Mouse (Mus musculus): Measurements from ENCODE around the gene Snap47. TPM values are rescaled to one million over a fixed set of nuclear protein-coding genes. Genes with fewer than 3 reads are reported as not detected.
"Not testable (repeated sequence)": the region's sequence is repeated elsewhere in the genome, so short reads cannot be mapped to it uniquely, and the experiment has no call there.

The Snap47 gene
- total RNA-seq, 2 experiments from 2014 or later, result 379 to 395 TPM

GRCm38 (mm10) chr11:59390470-59390869 lies 60.5 kb downstream of the Snap47 start:
- intact Hi-C loops (cut with DNase I), result no loop called here
- no peak for TF ChIP-seq CTCF (IDR thresholded peaks at IDR 0.05)
- Histone ChIP-seq H3K27ac (no peak overlapping the region), H3K4me3 (no peak overlapping the region)
- DNase-seq (ENCODE audit: extremely low spot score in 1 of 2, low spot score in 2 of 2), result no peak

- no peak for DNase-seq (ENCODE audit: extremely low spot score in 1 of 2, low spot score in 2 of 2)
- intact Hi-C loops (cut with DNase I), result no loop called here
- no peak overlapping the region for H3K27ac ChIP-seq
- no peak overlapping the region for H3K4me3 ChIP-seq
- TF ChIP-seq CTCF (IDR thresholded peaks at IDR 0.05), result no peak
These were observed 61.4 kb downstream of the Snap47 start for GRCm38 (mm10) chr11:59389617-59390016.

- TF ChIP-seq CTCF (IDR thresholded peaks at IDR 0.05), result no peak
- Histone ChIP-seq H3K4me3 (no peak overlapping the region), H3K27ac (no peak overlapping the region)
- intact Hi-C loops (cut with DNase I), result no loop called here
- DNase-seq (ENCODE audit: extremely low spot score in 1 of 2, low spot score in 2 of 2), result no peak
These were observed 62.2 kb downstream of the Snap47 start for GRCm38 (mm10) chr11:59388806-59389205.

GRCm38 (mm10) chr11:59387471-59387870 lies 63.5 kb downstream of the Snap47 start:
- TF ChIP-seq CTCF (IDR thresholded peaks at IDR 0.05), result no peak
- H3K4me3 ChIP-seq, result no peak overlapping the region
- no peak for DNase-seq (ENCODE audit: extremely low spot score in 1 of 2, low spot score in 2 of 2)
- no peak overlapping the region for H3K27ac ChIP-seq
- intact Hi-C loops (cut with DNase I), result no loop called here

- Histone ChIP-seq H3K4me3 (no peak overlapping the region), H3K27ac (no peak overlapping the region)
- intact Hi-C loops (cut with DNase I), result no loop called here
- DNase-seq (ENCODE audit: extremely low spot score in 1 of 2, low spot score in 2 of 2), result no peak
- no peak for TF ChIP-seq CTCF (IDR thresholded peaks at IDR 0.05)
These were observed 65.9 kb downstream of the Snap47 start for GRCm38 (mm10) chr11:59385123-59385522.

- DNase-seq (ENCODE audit: extremely low spot score in 1 of 2, low spot score in 2 of 2), result no peak
- intact Hi-C loops (cut with DNase I), result no loop called here
- H3K27ac ChIP-seq, result no peak overlapping the region
- TF ChIP-seq CTCF (IDR thresholded peaks at IDR 0.05), result no peak
- no peak overlapping the region for H3K4me3 ChIP-seq
These were observed 66.5 kb downstream of the Snap47 start for GRCm38 (mm10) chr11:59384441-59384959.

GRCm38 (mm10) chr11:59379547-59379946 lies 71.4 kb downstream of the Snap47 start:
- H3K27ac ChIP-seq, result no peak overlapping the region
- intact Hi-C loops (cut with DNase I), result no loop called here
- no peak for DNase-seq (ENCODE audit: extremely low spot score in 1 of 2, low spot score in 2 of 2)
- no peak overlapping the region for H3K4me3 ChIP-seq
- TF ChIP-seq CTCF (IDR thresholded peaks at IDR 0.05), result no peak

- DNase-seq (ENCODE audit: extremely low spot score in 1 of 2, low spot score in 2 of 2), result no peak
- TF ChIP-seq CTCF (IDR thresholded peaks at IDR 0.05), result no peak
- Histone ChIP-seq H3K4me3 (no peak overlapping the region), H3K27ac (no peak overlapping the region)
- intact Hi-C loops (cut with DNase I), result no loop called here
These were observed 73.0 kb downstream of the Snap47 start for GRCm38 (mm10) chr11:59377999-59378398.

GRCm38 (mm10) chr11:59375475-59375874 lies 75.5 kb downstream of the Snap47 start, which contains the start of gene Prss38:
Gene Prss38, minus strand, starts transcription at chr11:59375657.
- no peak for DNase-seq (ENCODE audit: extremely low spot score in 1 of 2, low spot score in 2 of 2)
- TF ChIP-seq CTCF (IDR thresholded peaks at IDR 0.05), result no peak; the same call in 1 of the 2 replicates
- intact Hi-C loops (cut with DNase I), result no loop called here
- H3K4me3 ChIP-seq, result no peak within 1 kb of the TSS
- no peak within 1 kb of the TSS for H3K27ac ChIP-seq

- intact Hi-C loops (cut with DNase I), result loop anchor here (5.0 kb wide), 1 partner anchor 102 kb away; the partner anchor contains the start of gene Zfp867
- TF ChIP-seq CTCF (IDR thresholded peaks at IDR 0.05), result no peak
- H3K27ac ChIP-seq, result no peak overlapping the region
- no peak overlapping the region for H3K4me3 ChIP-seq
- DNase-seq (ENCODE audit: extremely low spot score in 1 of 2, low spot score in 2 of 2), result no peak
These were observed 81.1 kb downstream of the Snap47 start for GRCm38 (mm10) chr11:59369848-59370247.

GRCm38 (mm10) chr11:59367955-59368354 lies 83.0 kb downstream of the Snap47 start:
- not testable (repeated sequence) for DNase-seq (ENCODE audit: extremely low spot score in 1 of 2, low spot score in 2 of 2); H3K4me3 ChIP-seq; H3K27ac ChIP-seq
- intact Hi-C loops (cut with DNase I), result loop anchor here (5.0 kb wide), 1 partner anchor 104 kb away; the partner anchor contains the start of gene Zfp867

- peak; percentile 39 for TF ChIP-seq CTCF (IDR thresholded peaks at IDR 0.05)
- no peak overlapping the region for H3K4me3 ChIP-seq
- intact Hi-C loops (cut with DNase I), result loop anchor here (5.0 kb wide), 1 partner anchor 106 kb away; the partner anchor contains the start of gene Zfp867
- H3K27ac ChIP-seq, result no peak overlapping the region
- DNase-seq (ENCODE audit: extremely low spot score in 1 of 2, low spot score in 2 of 2), result no peak
These were observed 84.4 kb downstream of the Snap47 start for GRCm38 (mm10) chr11:59366633-59367032.

GRCm38 (mm10) chr11:59366031-59366430 lies 85.0 kb downstream of the Snap47 start:
- intact Hi-C loops (cut with DNase I), result loop anchor here (5.0 kb wide), 1 partner anchor 106 kb away; the partner anchor contains the start of gene Zfp867
- no peak for DNase-seq (ENCODE audit: extremely low spot score in 1 of 2, low spot score in 2 of 2)
- Histone ChIP-seq H3K27ac (no peak overlapping the region), H3K4me3 (no peak overlapping the region)
- TF ChIP-seq CTCF (IDR thresholded peaks at IDR 0.05), result no peak

Data from left cerebral cortex, adult 2 months (tissue).